Mouse (Mus musculus): ENCODE data around the gene Gcc1. TPM values are rescaled to one million over a fixed set of nuclear protein-coding genes. Genes with fewer than 3 reads are reported as not detected.

Gene Gcc1
- total RNA-seq, 2 experiments from 2014 or later, result 17.9 to 23.0 TPM

GRCm38 (mm10) chr6:28431538-28431855 lies 3.3 kb upstream of the Gcc1 start:
- H3K27ac ChIP-seq, result no peak overlapping the region
- no peak overlapping the region for H3K4me3 ChIP-seq
- no peak for TF ChIP-seq CTCF (conservative IDR thresholded peaks at IDR 0.05)
- no peak for DNase-seq (ENCODE audit: low spot score in 2 of 2)

DNA sequence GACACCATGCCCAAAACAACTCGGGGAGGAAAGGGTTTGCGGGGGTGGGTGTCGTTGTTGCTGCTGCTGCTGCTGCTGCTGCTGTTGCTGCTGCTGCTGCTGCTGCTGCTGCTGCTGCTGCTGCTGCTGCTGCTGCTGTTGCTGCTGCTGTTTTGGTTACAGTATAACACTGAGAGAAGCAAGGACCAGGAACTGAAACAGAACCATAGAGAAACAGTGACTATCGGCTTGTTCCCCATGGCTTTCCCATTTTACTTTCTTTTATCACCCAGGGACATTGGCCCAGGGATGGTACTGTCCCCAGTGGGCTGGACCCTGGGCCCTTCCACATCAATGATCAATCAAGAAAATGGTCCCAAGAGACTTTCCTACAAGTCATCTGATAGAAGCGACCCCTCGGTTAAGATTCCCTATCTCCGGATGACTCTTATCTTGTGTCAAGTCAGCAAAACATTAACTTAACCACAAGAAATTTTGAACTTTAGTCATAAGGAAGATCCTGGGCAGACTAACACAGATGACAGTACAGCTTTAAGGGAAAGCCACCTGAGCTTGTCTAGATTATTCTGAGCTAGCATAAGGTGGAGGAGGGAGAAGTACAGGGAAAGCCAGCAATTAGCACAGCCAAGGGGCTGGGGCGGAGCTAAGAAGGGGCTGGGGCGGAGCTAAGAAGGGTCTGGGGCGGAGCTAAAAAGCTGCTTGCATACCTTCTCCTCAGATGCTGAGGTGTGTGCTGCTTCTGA lies 2.8 kb upstream of the Gcc1 start:
- no peak for DNase-seq (ENCODE audit: low spot score in 2 of 2)
- H3K4me3 ChIP-seq, result no peak overlapping the region
- H3K27ac ChIP-seq, result no peak overlapping the region
- TF ChIP-seq CTCF (conservative IDR thresholded peaks at IDR 0.05), result no peak

DNA sequence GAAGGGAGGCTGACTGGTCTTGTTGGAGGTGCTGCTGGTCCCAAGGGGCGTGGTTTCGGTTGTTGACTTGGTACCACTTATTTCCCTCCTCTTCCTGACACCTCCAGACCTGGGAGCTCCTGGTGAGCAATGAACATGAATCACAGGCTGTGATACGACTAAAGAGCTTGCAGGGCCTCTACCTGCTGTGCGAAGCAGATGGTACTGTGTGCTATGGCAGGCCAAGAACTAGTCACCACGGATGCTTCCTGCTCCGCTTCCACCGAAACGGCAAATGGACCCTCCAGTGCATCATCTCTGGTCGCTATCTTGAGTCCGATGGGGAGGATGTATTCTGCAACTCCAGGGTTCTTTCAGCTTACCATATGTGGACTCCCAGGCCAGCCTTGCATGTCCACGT lies 1.7 kb upstream of the Gcc1 start:
- DNase-seq (ENCODE audit: low spot score in 2 of 2), result no peak
- TF ChIP-seq CTCF (conservative IDR thresholded peaks at IDR 0.05), result no peak
- Histone ChIP-seq H3K27ac (no peak overlapping the region), H3K4me3 (no peak overlapping the region)

DNA sequence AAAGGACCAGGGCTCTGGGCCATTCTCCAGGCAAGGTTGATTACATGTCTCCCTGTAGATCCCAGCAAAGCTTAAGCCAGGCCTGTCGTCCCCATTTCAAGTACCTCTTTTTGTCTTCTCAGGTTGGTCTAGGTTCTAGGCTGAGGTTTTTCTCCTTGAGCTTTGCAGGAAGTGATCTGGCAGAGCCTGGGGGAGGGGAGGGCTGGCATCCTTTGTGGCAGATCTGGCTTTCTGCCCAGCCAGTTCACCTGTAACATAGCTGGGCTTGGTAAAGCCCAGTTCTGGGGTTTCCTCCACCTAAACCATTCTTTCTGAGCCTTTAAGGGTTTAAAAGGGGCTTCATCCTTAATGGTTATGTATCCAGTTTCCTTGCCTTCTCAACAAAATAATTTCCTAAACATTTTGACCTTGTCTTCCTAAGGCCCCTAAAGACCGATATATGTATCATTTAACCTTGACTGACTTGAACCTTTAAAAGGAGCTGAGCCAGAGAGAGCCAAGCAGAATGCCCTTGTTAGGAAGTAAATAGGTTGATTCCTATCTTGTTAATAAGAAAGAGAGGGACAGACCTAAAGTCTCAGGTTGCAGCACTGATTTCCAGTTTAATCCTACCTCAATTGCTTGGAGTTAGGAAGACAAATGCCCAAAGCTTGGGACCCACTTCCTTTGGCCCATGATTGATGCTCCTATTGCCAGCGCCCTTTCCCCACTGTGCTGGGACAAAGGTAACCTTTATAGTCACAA lies 922 bp downstream of the Gcc1 start, which contains the start of gene Fscn3:
TSS of gene Fscn3 (plus strand) at position 694 of the 744 bp plus-strand sequence.
- no peak within 1 kb of the TSS for H3K4me3 ChIP-seq
- no peak for TF ChIP-seq CTCF (conservative IDR thresholded peaks at IDR 0.05)
- H3K27ac ChIP-seq, result no peak within 1 kb of the TSS
- DNase-seq (ENCODE audit: low spot score in 2 of 2), result no peak

- no peak for DNase-seq (ENCODE audit: low spot score in 2 of 2)
- Histone ChIP-seq H3K27ac (peak overlapping the region; percentile 99; the same call in 1 of the 2 replicates), H3K4me3 (peak overlapping the region; percentile 75)
- no peak for TF ChIP-seq CTCF (conservative IDR thresholded peaks at IDR 0.05)
Observed at GRCm38 (mm10) chr6:28425019-28425418, 3.2 kb downstream of the Gcc1 start.

DNA sequence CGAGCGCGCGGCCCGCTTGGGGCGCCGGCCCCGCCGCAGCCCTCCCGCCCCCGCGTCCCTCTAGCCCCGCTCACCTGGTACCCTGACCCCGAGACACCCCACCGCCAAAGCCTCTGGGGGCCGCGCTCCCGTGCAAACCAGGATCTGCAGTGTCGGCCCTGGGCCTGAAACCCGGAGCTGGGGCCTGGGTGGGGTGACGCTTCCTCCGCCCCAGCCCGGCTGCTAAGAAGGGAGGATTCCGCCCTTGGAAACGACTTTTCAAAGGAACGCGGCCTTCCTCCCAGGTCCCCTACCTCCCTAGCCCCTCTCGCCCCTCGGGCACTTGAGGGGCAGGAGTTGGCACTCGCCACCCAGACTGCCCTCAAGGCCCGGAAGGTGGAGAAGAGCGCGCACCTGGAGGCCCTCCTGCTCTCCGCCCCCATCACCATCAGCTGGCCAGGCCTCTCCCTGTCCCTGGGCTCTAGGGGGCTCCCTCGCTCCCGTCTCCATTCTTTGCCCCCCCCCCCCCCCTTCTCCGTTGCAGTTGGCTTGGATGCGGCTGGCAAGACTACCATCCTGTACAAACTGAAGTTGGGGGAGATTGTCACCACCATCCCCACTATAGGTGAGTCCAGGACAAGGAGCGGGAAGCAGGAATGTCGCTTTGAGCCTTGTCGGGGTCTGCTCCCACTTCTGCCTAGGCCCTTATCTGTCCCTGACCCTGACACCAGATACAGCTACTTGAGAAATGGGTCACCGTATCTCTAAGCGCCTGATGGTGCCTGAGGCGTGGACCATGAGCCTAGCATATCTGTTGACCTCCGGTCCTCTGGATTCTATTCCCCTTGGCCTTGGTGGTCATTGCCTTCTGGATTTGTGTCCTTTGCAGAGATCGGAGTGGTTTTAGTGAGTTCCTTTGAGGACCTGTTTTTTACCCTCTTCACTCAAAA lies 4.2 kb downstream of the Gcc1 start:
- peak; percentile 49 for TF ChIP-seq CTCF (conservative IDR thresholded peaks at IDR 0.05)
- Histone ChIP-seq H3K27ac (peak overlapping the region; percentile 99), H3K4me3 (peak overlapping the region; percentile 75)
- peak in 1 of 2 experiments; percentile 45 for DNase-seq (ENCODE audit: low spot score in 2 of 2)

- peak within 1 kb of the TSS; percentile 99 for H3K27ac ChIP-seq
- TF ChIP-seq CTCF (conservative IDR thresholded peaks at IDR 0.05), result no peak
Observed at GRCm38 (mm10) chr6:28423313-28423712, 4.9 kb downstream of the Gcc1 start, which contains the start of gene Arf5. TSS of gene Arf5 (plus strand) at chr6:28423560.

DNA sequence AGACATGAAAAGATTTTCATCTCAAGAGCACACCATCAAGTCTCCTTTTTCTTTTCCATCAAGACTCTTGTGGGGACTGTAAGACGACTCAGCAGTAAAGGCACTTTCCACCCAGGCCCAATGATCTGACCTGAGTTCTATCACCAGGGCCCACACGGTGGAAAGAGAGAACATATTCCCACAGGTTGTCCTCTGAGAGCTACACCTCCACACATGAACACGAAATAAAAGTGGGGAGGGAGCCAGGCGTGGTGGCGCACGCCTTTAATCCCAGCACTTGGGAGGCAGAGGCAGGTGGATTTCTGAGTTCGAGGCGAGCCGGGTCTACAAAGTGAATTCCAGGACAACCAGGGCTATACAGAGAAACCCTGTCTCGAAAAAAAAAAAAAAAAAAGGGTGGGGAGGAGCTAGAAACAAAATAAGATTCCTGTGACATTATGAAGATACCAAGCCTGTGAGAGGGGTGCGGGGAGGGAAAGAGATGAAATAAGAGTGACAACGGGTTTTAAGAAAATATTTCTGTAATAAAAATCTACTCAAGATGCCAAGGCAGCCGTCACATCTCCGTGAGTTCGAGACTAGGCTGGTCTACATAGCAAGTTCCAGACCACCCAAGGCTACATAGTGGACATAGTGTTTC lies 5.4 kb downstream of the Gcc1 start:
- DNase-seq (ENCODE audit: low spot score in 2 of 2), result no peak
- Histone ChIP-seq H3K4me3 (peak overlapping the region; percentile 75), H3K27ac (peak overlapping the region; percentile 99)
- no peak for TF ChIP-seq CTCF (conservative IDR thresholded peaks at IDR 0.05)

More at GRCm38 (mm10) chr6:28423313-28423712, 4.9 kb downstream of the Gcc1 start, which contains the start of gene Arf5:
- H3K4me3 ChIP-seq, result peak within 1 kb of the TSS; percentile 75
- DNase-seq (ENCODE audit: low spot score in 2 of 2), result peak; percentile 90 to 95

DNA sequence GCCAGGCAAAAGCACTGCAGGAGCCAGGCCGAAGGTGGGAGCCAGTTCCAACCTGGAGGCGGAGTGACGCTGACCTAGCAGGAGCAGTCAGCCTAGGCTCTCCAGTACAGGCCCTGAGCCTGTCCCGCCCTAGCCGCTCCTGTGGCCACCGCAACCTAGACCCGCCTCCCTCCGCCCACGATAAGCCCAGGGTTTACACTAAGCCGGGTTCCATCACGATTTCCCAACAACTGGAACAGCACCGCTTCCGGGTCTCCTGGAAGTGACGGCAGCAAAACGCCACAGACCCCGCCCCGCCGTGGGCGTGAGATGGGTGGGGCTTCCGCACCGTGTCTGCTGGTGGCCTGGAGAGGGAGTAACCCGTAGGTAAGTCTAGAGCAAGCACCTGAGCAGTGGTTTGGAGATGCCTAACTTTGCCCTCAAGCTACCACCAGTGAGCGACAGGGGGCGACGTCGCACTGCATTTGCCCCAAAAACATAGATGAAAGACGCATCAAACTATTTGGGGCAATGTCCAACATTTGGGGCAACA lies 6.7 kb downstream of the Gcc1 start:
- peak; percentile 79 for TF ChIP-seq CTCF (conservative IDR thresholded peaks at IDR 0.05)
- peak; percentile 92 to 96 for DNase-seq (ENCODE audit: low spot score in 2 of 2)
- H3K27ac ChIP-seq, result peak overlapping the region; percentile 85
- peak overlapping the region; percentile 73 for H3K4me3 ChIP-seq

DNA sequence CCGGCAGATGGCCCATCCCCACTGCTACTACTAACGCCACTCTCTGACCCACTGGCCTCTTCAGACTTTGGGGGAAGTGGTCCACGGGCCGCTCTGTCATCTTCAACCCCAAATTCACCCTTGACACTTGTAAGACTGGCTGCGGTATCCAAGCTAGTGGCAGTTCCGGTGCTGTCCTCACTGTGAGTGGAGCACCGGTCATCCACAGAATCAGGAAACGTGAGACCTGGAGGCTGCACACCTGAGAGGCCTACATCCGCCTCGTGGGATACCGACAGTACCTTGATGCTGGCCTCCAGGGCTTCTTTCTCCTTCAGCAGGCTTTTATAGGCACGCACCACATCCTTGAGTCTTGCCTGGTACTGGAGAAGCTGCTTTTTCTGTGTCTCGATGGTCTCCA lies 7.3 kb downstream of the Gcc1 start:
- TF ChIP-seq CTCF (conservative IDR thresholded peaks at IDR 0.05), result no peak
- H3K4me3 ChIP-seq, result peak overlapping the region; percentile 73
- peak overlapping the region; percentile 85 for H3K27ac ChIP-seq
- DNase-seq (ENCODE audit: low spot score in 2 of 2), result no peak

- DNase-seq (ENCODE audit: low spot score in 2 of 2), result no peak
- Histone ChIP-seq H3K4me3 (peak overlapping the region; percentile 73), H3K27ac (no peak overlapping the region)
- no peak for TF ChIP-seq CTCF (conservative IDR thresholded peaks at IDR 0.05)
Observed at GRCm38 (mm10) chr6:28420361-28420760, 7.8 kb downstream of the Gcc1 start.

DNA sequence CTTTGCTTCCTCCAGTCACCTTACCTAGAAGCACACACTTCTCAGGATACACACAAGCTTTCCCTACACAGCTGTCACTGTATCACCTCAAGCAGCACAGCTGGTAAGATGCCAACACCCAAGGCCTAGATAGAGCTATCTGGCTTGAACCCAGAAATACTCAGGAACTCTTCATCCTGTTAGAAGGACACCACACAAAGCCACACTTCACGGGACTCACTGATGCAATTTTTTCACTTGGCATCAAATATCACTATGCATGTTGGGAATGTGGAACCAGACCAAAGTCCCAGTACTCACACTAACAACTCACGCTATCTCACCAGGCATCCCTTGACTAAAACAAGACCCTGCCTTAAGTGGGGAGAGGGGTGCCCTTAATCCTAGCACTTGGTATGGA lies 8.5 kb downstream of the Gcc1 start:
- TF ChIP-seq CTCF (conservative IDR thresholded peaks at IDR 0.05), result no peak
- peak overlapping the region; percentile 73 for H3K4me3 ChIP-seq
- H3K27ac ChIP-seq, result no peak overlapping the region; the same call in 1 of the 2 replicates
- no peak for DNase-seq (ENCODE audit: low spot score in 2 of 2)
